Mouse (Mus musculus): ENCODE results near the gene Ddx47.

Ddx47 gene

DNA sequence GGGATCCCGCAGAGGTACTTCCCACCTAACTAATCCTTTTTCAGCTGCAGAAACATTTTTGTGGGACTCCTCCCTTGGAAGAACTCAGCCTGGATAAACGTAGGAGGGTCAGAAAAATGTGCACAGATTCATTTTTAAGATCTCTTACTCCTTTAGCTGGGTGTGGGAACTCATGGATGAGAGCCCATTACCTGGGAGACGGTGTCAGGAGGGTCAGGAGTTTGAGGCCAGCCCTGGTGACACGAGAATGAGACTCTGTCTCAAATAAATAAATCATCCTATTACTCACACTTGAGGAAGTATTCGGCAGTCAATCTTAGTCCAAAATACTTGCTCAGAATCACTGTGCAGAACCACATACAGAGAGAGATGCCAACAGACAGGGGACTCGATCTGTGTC lies 58.4 kb downstream of the Ddx47 start:
- DNase-seq (ENCODE audit: low read depth, low spot score), result no peak

DNA sequence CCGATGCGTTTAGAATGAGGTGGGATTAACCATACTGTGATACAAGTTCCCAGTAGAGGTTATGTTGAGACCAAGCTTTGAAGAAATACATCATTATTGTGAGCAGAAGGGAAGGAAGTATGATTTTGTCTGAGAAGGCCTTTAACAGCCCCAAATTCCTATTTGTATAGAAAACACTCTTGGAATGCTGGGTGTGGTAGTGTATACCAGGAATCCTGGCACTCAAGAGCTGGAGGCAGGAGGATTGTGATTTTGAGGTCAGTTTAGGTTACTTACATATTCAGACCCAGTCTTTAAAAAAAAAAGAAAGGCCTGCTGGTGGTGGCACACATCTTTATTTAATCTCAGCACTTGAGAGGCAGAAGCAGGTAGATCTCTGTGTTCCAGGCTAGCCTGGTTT lies 58.9 kb downstream of the Ddx47 start:
- no peak for DNase-seq (ENCODE audit: low read depth, low spot score)
